Mouse (Mus musculus): Measurements from ENCODE around the gene Nsun2. TPM values are rescaled to one million over a fixed set of nuclear protein-coding genes. Genes with fewer than 3 reads are reported as not detected.

Gene Nsun2
- polyA plus RNA-seq, 1 experiment from 2014 or later: 131 TPM

GRCm38 (mm10) chr13:69502863-69503262 lies 30.7 kb upstream of the Nsun2 start:
- Histone ChIP-seq H3K27me3 (no peaks in the 10 kb centered on the region), H3K9me3 (no peaks in the 10 kb centered on the region), H3K4me2 (no peak overlapping the region), H3K27ac (no peak overlapping the region), H3K4me3 (replicated peaks) (no peak overlapping the region), H3K9ac (replicated peaks) (no peak overlapping the region), H3K4me1 (replicated peaks) (no peaks in the 10 kb centered on the region), H3K36me3 (peaks cover 100% of the 10 kb centered on the region)
- no peak for ATAC-seq (ENCODE audit: insufficient number of reproducible peaks, insufficient read depth, low FRiP score, low TSS enrichment, low read depth)
- 81% methylated on average over 5 of the region's 5 CpGs for WGBS

- H3K9me3 ChIP-seq: no peaks in the 10 kb centered on the region
- no peak for ATAC-seq (ENCODE audit: insufficient number of reproducible peaks, insufficient read depth, low FRiP score, low TSS enrichment, low read depth)
- H3K27ac ChIP-seq: no peak overlapping the region
- H3K9ac ChIP-seq (replicated peaks): no peak overlapping the region
- peaks cover 93% of the 10 kb centered on the region for H3K36me3 ChIP-seq
- H3K4me3 ChIP-seq (replicated peaks): no peak overlapping the region
- WGBS: 91% methylated on average over 12 of the region's 12 CpGs
- H3K4me2 ChIP-seq: no peak overlapping the region
- H3K4me1 ChIP-seq (replicated peaks): peaks cover 4% of the 10 kb centered on the region; the same call in 1 of the 2 replicates
- H3K27me3 ChIP-seq: no peaks in the 10 kb centered on the region
Observed at GRCm38 (mm10) chr13:69506341-69507086, 27.0 kb upstream of the Nsun2 start.

GRCm38 (mm10) chr13:69507666-69508065 lies 25.9 kb upstream of the Nsun2 start:
- Histone ChIP-seq H3K27me3 (no peaks in the 10 kb centered on the region), H3K4me2 (no peak overlapping the region), H3K4me1 (replicated peaks) (peaks cover 4% of the 10 kb centered on the region; the same call in 1 of the 2 replicates), H3K9me3 (no peaks in the 10 kb centered on the region), H3K36me3 (peaks cover 93% of the 10 kb centered on the region), H3K9ac (replicated peaks) (no peak overlapping the region), H3K27ac (no peak overlapping the region), H3K4me3 (replicated peaks) (no peak overlapping the region)
- no peak for ATAC-seq (ENCODE audit: insufficient number of reproducible peaks, insufficient read depth, low FRiP score, low TSS enrichment, low read depth)
- 96% methylated on average over 3 of the region's 3 CpGs for WGBS

GRCm38 (mm10) chr13:69509391-69510244 lies 23.9 kb upstream of the Nsun2 start:
- 64% methylated on average over 9 of the region's 9 CpGs for WGBS
- Histone ChIP-seq H3K27ac (no peak overlapping the region), H3K27me3 (no peaks in the 10 kb centered on the region), H3K4me2 (no peak overlapping the region), H3K9me3 (no peaks in the 10 kb centered on the region), H3K4me3 (replicated peaks) (no peak overlapping the region), H3K4me1 (replicated peaks) (peaks cover 4% of the 10 kb centered on the region; the same call in 1 of the 2 replicates), H3K36me3 (peaks cover 77% of the 10 kb centered on the region), H3K9ac (replicated peaks) (no peak overlapping the region)
- ATAC-seq (ENCODE audit: insufficient number of reproducible peaks, insufficient read depth, low FRiP score, low TSS enrichment, low read depth): peak; percentile 75; the same call in 1 of the 2 replicates

GRCm38 (mm10) chr13:69515091-69515490 lies 18.5 kb upstream of the Nsun2 start:
- Histone ChIP-seq H3K36me3 (peaks cover 36% of the 10 kb centered on the region), H3K4me3 (replicated peaks) (no peak overlapping the region), H3K9me3 (no peaks in the 10 kb centered on the region), H3K9ac (replicated peaks) (no peak overlapping the region), H3K27me3 (no peaks in the 10 kb centered on the region), H3K27ac (no peak overlapping the region), H3K4me1 (replicated peaks) (peaks cover 14% of the 10 kb centered on the region), H3K4me2 (no peak overlapping the region)
- WGBS: 74% methylated on average over 3 of the region's 3 CpGs
- ATAC-seq (ENCODE audit: insufficient number of reproducible peaks, insufficient read depth, low FRiP score, low TSS enrichment, low read depth): no peak

GRCm38 (mm10) chr13:69517445-69517844 lies 16.1 kb upstream of the Nsun2 start:
- no peaks in the 10 kb centered on the region for H3K9me3 ChIP-seq
- no peak overlapping the region for H3K27ac ChIP-seq
- H3K9ac ChIP-seq (replicated peaks): no peak overlapping the region
- ATAC-seq (ENCODE audit: insufficient number of reproducible peaks, insufficient read depth, low FRiP score, low TSS enrichment, low read depth): no peak
- no peak overlapping the region for H3K4me3 ChIP-seq (replicated peaks)
- peaks cover 26% of the 10 kb centered on the region for H3K4me1 ChIP-seq (replicated peaks)
- peaks cover 16% of the 10 kb centered on the region for H3K36me3 ChIP-seq
- 85% methylated on average over 6 of the region's 6 CpGs for WGBS
- H3K27me3 ChIP-seq: no peaks in the 10 kb centered on the region
- H3K4me2 ChIP-seq: no peak overlapping the region

GRCm38 (mm10) chr13:69519137-69519536 lies 14.4 kb upstream of the Nsun2 start:
- WGBS: 88% methylated on average over 6 of the region's 6 CpGs
- Histone ChIP-seq H3K36me3 (peaks cover 10% of the 10 kb centered on the region), H3K4me2 (no peak overlapping the region), H3K9me3 (no peaks in the 10 kb centered on the region), H3K27ac (no peak overlapping the region), H3K4me3 (replicated peaks) (no peak overlapping the region), H3K9ac (replicated peaks) (no peak overlapping the region), H3K27me3 (no peaks in the 10 kb centered on the region), H3K4me1 (replicated peaks) (peaks cover 42% of the 10 kb centered on the region)
- ATAC-seq (ENCODE audit: insufficient number of reproducible peaks, insufficient read depth, low FRiP score, low TSS enrichment, low read depth): no peak

GRCm38 (mm10) chr13:69522161-69522791 lies 11.3 kb upstream of the Nsun2 start:
- Histone ChIP-seq H3K4me3 (replicated peaks) (no peak overlapping the region), H3K9ac (replicated peaks) (no peak overlapping the region), H3K4me1 (replicated peaks) (peaks cover 65% of the 10 kb centered on the region), H3K27me3 (no peaks in the 10 kb centered on the region), H3K27ac (no peak overlapping the region), H3K36me3 (no peaks in the 10 kb centered on the region), H3K4me2 (no peak overlapping the region), H3K9me3 (no peaks in the 10 kb centered on the region)
- WGBS: 81% methylated on average over 1 of the region's 1 CpGs
- ATAC-seq (ENCODE audit: insufficient number of reproducible peaks, insufficient read depth, low FRiP score, low TSS enrichment, low read depth): no peak

GRCm38 (mm10) chr13:69523444-69524157 lies 9.9 kb upstream of the Nsun2 start:
- no peak overlapping the region for H3K4me2 ChIP-seq
- H3K9ac ChIP-seq (replicated peaks): no peak overlapping the region
- H3K27me3 ChIP-seq: no peaks in the 10 kb centered on the region
- peaks cover 61% of the 10 kb centered on the region for H3K4me1 ChIP-seq (replicated peaks)
- H3K4me3 ChIP-seq (replicated peaks): no peak overlapping the region
- H3K9me3 ChIP-seq: no peaks in the 10 kb centered on the region
- H3K36me3 ChIP-seq: peaks cover 8% of the 10 kb centered on the region; the same call in 1 of the 2 replicates
- 52% methylated on average over 14 of the region's 14 CpGs for WGBS
- no peak overlapping the region for H3K27ac ChIP-seq
- ATAC-seq (ENCODE audit: insufficient number of reproducible peaks, insufficient read depth, low FRiP score, low TSS enrichment, low read depth): no peak

GRCm38 (mm10) chr13:69524158-69524530 lies 9.4 kb upstream of the Nsun2 start:
- H3K27me3 ChIP-seq: no peaks in the 10 kb centered on the region
- no peak overlapping the region for H3K27ac ChIP-seq
- H3K9me3 ChIP-seq: no peaks in the 10 kb centered on the region
- no peak for ATAC-seq (ENCODE audit: insufficient number of reproducible peaks, insufficient read depth, low FRiP score, low TSS enrichment, low read depth)
- H3K4me2 ChIP-seq: no peak overlapping the region
- H3K4me1 ChIP-seq (replicated peaks): peaks cover 61% of the 10 kb centered on the region
- peaks cover 14% of the 10 kb centered on the region; the same call in 1 of the 2 replicates for H3K36me3 ChIP-seq
- H3K4me3 ChIP-seq (replicated peaks): no peak overlapping the region
- H3K9ac ChIP-seq (replicated peaks): no peak overlapping the region
- 71% methylated on average over 2 of the region's 2 CpGs for WGBS

All from limb, embryonic 12.5 days (tissue).